Mouse (Mus musculus) retina, adult 2 months (tissue): ENCODE data around the gene Gpm6a.
"Not testable (repeated sequence)": the region's sequence is repeated elsewhere in the genome, so short reads cannot be mapped to it uniquely, and the experiment has no call there.

Source experiments
- DNase-seq: peaks from one replicate; pipeline ENCODE4 v3.0.0-alpha.2; 2012; ENCODE audit warnings: low read depth, low spot score

Gene Gpm6a

DNA sequence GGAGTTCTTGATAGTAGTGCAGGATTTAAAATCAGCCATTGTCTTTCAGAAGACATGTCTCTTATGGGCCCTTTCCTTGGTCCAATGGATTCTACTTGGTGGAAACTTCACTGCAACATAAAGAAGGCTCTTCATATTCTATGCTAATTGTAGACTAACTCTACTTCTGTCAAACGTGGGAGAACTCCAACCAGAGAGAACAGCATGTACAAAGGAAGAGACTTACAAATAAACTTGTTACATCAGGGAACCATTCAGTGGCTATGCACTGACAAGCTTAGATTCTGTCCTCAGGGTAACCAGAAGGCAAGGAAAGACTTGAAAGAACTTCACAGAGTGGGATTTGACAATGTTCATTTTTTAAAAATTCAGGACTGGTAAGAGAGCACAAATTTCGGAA lies 48.3 kb downstream of the Gpm6a start:
- no peak for DNase-seq

DNA sequence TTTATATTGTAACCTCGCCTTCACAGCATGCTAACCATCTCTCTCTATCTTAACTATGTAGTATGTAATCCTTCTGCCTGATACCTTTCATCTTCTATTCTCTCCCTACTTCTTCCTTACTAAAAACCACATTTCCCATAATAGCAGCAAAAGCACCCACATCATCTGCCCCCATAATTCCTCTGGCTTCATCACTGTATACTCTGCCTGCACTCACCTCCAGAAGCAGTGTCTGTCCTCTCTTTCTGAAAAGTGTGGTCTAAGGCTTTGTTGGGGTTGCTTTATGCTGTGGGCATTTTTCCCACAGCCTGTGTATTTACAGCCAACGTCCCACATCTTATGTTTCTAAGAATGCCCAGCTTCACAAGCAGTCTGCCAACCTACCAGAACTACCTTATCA lies 57.6 kb downstream of the Gpm6a start:
- no peak for DNase-seq

DNA sequence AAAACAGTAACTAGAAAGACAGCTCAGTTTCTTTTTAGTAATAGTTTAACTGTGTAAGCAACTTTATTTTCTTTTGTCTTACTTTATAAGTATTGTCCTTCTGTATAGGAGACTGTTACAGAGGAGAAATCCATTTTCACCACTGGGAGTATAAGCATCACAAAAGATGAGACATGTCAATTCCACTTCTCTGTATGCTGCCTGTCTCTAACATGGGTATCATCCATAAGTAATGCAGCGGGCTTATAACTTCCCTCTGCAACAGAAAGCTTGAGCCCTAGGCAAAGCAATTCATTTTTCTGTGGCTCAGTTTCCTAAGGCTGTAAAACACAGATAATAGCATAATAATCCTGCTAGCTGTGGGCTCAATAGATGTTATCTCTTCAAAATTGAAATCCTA lies 62.4 kb downstream of the Gpm6a start:
- no peak for DNase-seq

DNA sequence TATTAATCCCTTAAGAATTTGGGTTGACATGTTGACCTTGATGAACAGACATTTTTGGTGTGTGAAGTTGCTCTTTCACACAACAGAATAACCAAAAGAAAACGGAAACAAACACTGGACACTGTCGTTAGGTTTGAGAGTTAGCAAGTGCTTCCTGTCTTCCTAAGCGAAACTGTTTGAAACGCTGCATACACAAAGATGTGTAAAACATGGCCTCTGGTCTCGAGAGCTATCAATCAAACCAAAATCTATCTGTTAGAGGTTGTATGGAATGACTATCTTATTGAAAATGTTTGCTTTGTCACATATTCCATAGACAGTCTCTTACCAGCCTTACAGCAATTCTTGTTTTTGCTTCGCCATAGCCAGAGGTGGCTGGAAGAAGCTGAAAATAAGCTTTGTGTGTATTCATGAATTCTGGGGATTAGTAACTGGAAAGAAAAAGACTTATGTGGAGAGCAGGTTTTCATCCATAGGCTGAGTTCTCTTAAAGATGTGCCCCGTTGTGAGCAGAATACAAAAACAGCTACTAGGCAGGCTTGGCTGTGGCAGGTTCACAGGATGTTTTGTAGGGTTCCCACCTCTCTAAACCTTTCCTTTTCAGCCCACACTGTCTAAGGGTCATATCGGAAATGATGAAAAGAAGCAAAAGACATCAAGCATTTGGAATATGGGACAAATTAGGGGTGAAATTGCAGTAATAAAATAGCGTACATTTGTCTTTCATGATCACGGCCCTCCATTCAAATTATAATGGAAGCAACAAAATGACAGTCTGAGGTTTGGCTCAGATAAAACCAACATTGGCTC lies 71.4 kb downstream of the Gpm6a start:
- no peak for DNase-seq

DNA sequence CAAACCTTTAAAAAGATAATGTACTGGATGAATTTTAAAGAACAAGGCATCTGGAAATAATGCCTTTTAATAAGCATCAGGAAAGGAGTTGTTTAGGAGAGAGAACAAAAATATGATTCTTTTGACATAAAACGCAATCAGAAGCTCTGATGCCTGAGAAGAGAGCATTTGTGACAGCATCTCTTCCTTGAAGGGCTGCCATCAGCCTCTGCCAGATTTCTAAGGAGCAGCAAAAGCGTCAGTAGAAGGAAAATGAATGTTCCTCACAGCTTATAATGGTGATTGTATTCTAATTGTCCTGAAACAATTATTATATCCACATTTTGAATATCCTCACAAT lies 72.0 kb downstream of the Gpm6a start:
- DNase-seq: no peak

DNA sequence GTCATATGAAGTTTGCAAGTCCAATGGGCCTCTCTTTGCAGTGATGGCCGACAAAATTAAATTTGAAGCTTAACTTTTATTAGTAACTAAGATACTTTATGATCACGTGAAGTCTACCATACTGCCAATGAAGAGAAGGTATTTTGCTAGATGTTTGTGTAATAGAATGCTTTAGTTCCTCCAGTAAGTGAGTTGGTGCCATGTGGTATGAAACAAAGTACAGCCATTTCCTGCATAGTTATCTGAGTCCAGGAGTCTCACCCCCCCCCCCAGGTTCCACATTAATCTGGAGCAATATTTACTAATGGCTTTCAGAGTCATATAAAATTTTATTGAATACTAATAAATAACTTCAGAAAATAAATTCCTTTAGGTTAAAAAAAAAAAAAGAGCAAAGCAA lies 73.7 kb downstream of the Gpm6a start:
- no peak for DNase-seq

DNA sequence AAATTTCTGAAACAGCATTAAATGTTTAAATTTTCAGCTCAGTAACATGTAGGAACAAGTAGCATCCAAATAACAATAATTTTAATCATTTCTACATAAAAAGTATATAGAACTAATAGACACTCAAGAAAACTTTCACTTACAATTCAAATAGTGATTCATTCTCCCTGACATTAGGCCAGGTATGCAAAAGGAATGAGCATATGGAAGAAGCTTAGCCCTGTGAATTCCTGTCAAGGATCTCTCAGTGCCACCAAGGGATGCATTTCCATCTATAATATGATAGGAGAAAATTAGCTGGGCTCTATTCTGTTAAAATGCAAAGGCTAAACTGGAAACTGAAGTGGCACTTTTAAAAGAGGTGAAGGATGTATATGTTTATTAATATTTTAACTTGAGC lies 76.5 kb downstream of the Gpm6a start:
- no peak for DNase-seq

DNA sequence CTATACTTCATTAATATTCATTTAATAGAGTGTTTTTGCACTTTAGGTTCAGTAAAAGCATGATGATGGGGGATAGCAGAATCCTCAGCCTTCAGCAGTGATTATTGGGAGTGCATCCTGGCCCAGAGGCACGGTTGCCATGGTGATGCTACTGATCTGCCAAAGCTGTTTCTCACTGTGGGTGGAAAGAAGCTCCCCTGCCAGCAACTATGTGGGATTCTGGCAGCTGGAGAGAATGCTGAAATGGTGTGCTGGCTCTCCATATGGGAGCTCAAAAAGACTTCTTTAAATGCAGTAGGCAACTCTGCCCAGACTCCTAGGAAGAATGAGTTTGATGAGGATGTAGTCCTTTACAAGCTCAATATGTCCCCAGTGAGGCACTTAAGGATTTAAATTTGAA lies 79.7 kb downstream of the Gpm6a start:
- DNase-seq: peak; percentile 30

DNA sequence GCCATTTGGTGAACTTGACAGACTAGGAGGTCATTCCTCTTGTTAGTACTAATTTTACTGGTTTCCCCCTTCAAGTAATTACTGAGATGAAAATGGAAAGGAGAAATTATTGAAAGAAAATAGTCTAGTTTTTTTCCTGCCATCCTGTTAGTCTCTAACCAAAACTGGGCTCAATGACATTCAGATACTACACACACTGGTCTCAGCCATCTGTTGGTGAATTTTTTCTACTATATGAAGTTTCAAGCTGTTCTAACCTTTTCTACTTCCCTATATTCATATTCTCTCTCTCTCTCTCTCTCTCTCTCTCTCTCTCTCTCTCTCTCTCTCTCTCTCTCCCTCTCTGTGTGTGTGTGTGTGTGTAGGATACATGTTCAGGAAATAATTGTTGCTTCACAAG lies 80.8 kb downstream of the Gpm6a start:
- DNase-seq: no peak

DNA sequence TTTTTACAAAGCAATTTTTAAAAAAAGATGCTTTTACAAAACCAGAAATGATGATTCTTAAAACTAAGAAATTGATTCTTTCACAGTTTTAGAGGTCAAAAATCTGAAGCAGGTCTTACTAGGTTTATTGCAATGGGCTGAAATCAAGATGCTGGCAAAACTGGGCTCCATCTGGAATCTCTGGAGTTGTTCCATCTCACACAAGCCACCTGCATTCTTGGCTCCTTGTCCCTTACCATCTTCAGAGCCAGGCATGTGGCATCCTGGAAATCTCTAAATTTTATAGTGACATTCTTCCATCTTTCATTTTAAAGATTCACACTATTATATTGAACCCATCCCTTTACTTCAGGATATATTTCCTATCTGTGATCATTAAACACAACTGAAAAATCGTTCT lies 88.3 kb downstream of the Gpm6a start:
- DNase-seq: no peak

DNA sequence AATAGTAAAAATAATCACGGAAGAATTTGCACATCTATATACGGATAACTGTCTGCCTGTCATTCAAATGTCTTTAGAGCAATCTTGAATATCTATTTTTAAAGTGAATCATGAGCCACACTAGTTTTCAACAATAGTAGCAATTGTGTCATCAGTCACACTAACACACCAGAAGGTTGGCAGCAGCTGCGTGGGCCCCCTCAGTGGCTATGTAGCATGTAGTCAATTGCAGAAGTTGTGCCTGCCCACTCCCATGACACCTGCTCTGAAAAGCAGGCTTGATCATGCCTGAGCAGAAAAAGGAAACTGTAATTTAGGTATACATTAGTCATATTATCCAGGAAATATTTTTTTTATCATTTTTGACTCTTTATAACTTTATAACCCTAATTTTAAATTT lies 93.8 kb downstream of the Gpm6a start:
- no peak for DNase-seq

DNA sequence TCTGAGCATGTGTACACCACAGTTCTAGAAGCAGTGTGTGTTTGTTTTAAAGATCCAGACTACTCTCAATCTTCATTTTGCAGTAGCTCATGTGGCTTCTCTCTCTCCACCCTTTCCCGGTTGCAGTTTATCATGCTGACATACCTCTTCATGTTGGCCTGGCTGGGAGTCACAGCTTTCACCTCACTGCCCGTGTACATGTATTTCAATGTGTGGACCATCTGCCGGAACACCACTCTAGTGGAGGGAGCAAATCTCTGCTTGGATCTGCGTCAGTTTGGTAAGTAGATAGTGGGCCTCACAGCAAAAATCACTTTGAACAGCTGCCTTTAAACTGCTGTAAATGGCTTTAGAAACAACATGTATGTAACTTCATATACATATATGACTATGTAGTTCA lies 95.3 kb downstream of the Gpm6a start:
- no peak for DNase-seq

DNA sequence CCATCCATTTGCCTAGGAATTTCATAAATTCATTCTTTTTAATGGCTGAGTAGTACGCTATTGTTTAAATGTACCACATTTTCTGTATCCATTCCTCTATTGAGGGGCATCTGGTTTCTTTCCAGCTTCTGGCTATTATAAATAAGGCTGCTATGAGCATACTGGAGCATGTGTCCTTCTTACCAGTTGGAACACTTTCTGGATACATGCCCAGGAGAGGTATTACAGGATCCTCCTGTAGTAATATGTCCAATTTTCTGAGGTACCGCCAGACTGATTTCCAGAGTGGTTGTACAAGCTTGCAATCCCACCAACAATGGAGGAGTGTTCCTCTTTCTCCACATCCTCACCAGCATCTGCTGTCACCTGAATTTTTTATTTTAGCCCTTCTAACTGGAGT lies 114.2 kb downstream of the Gpm6a start:
- DNase-seq: not testable (repeated sequence)

DNA sequence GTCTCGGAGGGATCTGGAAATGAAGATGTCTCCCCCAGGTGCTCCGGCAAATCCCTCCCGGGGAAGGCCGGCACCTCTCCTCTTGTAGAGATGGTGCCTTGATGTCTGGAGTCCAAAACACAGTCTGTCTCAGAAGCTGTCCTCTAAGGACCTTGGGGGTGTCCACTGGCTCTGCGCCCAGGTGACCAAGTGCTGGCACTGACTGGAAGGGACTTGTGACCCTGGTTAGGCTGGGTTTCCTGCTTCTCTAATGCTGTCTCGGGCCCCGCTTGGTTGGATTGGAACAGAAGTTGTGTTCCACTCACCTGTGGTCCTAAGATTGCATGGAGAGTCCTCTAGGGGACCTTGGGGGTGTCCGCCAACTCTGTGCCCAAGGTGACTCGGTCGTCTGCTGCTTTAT lies 118.8 kb downstream of the Gpm6a start:
- no peak for DNase-seq

DNA sequence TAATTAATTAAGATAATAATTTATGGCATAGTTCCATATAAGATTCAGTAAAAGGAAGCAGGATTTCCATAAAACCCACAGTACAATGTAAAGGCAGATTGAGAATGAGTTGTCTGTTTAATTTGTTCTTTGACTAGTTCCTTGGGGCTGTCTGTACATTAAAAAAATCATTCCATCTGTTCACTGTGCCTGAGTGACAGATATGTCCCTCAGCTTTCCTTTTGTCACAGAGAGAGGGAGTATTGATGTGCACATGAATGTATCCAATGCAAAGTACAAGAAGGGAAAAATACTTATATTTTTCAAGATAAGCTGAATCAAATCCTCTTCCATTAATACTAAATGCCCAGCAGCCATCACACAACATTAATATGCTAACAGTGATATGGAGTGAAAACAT lies 147.6 kb downstream of the Gpm6a start:
- no peak for DNase-seq

DNA sequence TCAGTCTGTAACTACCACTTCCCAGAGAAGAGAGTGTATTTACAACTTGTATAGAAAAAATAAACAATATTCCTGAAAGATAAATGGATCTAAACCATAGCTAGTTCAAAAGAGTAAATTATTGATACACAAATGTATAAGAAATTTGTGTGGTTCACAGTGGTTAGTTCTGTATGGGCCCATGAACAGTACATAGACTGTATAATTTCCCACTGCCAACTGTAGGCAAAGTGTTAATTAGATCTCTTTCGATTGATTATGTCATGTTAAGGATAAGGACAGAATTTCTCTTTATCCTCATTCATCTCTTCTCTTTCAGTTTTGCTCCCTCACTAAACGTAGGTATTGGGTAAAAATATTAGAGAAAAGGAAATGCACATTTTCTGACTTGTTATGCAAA lies 148.4 kb downstream of the Gpm6a start:
- no peak for DNase-seq

DNA sequence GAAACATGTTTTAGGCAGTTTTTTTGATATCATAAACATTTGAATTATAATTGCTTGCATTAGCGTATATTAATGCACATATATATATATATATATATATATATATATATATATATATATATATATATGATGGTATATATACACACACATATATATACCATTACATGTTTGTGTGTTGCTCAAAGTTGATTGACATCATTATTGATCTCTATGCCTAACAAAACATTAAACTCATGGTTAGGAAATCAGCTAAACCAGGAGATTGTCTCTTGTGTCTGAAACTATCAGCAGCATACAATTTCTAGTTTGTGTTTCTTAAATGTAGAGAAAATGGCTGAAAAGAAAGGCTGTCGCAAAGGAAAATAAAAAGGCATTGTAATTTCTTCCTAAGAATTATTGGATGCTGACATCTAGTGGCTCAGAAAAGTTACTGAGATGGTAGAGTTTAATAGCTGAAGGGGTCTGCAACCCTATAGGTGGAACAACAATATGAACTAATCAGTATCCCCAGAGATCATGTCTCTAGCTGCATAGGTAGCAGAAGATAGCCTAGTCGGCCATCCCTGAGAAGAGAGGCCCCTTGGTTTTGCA lies 149.3 kb downstream of the Gpm6a start:
- DNase-seq: no peak
